Mouse (Mus musculus) liver, embryonic 14.5 days (tissue): ENCODE results near the gene Crocc. TPM values are rescaled to one million over a fixed set of nuclear protein-coding genes. Genes with fewer than 3 reads are reported as not detected.

Source experiments
- ATAC-seq: fragments of 200-750 bp; cut with Nextera tagmentation; 2 replicates; pipeline ENCODE4 v1.8.0; 2017; ENCODE audit warnings: moderate number of reproducible peaks, mild to moderate bottlenecking, moderate library complexity; ENCODE audit not compliant: insufficient read depth
- DNase-seq, 3 experiments: peaks; one replicate each; pipeline ENCODE4 v3.0.0-alpha.2; 2012 to 2013; ENCODE audit warnings: low read depth in 3 of 3, low spot score in 3 of 3
- H3K27ac ChIP-seq: fragments of 300-500 bp; sonication (generic); 2 replicates; pipeline ENCODE4 v1.5.1; 2014; ENCODE audit warnings: moderate library complexity, mild to moderate bottlenecking, control low read depth, inconsistent platforms
- H3K27me3 ChIP-seq: fragments of 300-500 bp; sonication (generic); 2 replicates; pipeline ENCODE4 v1.6.1; 2014; ENCODE audit warnings: mild to moderate bottlenecking, low read length, moderate library complexity; ENCODE audit not compliant: control insufficient read depth, insufficient read depth
- H3K36me3 ChIP-seq: fragments of 300-500 bp; sonication (generic); replicated peaks from 2 replicates; pipeline ENCODE4 v1.6.1; 2014; ENCODE audit warnings: low read depth; ENCODE audit not compliant: control insufficient read depth, insufficient read depth
- H3K4me1 ChIP-seq, 2 experiments: fragments of 200-500 bp in 1 of 2; fragments of 300-500 bp in 1 of 2; sonication (generic) in 1 of 2; replicated peaks; 2 replicates each; pipeline ENCODE4 v1.6.1; 2012 to 2014; ENCODE audit warnings: antibody characterized with exemption in 1 of 2, inconsistent platforms in 1 of 2, low read length in 1 of 2; ENCODE audit not compliant: control insufficient read depth in 2 of 2, insufficient read depth in 2 of 2
- H3K4me2 ChIP-seq: fragments of 300-500 bp; sonication (generic); 2 replicates; pipeline ENCODE4 v1.6.1; 2014; ENCODE audit warnings: low read depth, mild to moderate bottlenecking, control low read depth, moderate library complexity
- H3K4me3 ChIP-seq, 2 experiments: fragments of 200-500 bp in 1 of 2; fragments of 300-500 bp in 1 of 2; sonication (generic) in 1 of 2; 2 replicates each; pipeline ENCODE4 v1.5.1; 2012 to 2014; ENCODE audit warnings: low read depth in 2 of 2, low read length in 2 of 2, mild to moderate bottlenecking in 2 of 2, control low read depth in 1 of 2, inconsistent platforms in 1 of 2, moderate library complexity in 1 of 2; ENCODE audit not compliant: insufficient read depth in 1 of 2
- H3K9ac ChIP-seq: fragments of 300-500 bp; sonication (generic); replicated peaks from 2 replicates; pipeline ENCODE4 v1.6.1; 2014; ENCODE audit warnings: mild to moderate bottlenecking, control low read depth, moderate library complexity
- H3K9me3 ChIP-seq: fragments of 300-500 bp; sonication (generic); 2 replicates; pipeline ENCODE4 v1.6.1; 2016; ENCODE audit warnings: low read length, mixed read lengths; ENCODE audit not compliant: control insufficient read depth
- CTCF ChIP-seq: IDR thresholded peaks from 2 replicates; pipeline ENCODE4 v1.5.1; 2016; ENCODE audit warnings: antibody characterized with exemption, low read depth, control low read depth
- EP300 ChIP-seq: IDR thresholded peaks from 2 replicates; pipeline ENCODE4 v1.6.1; 2016; ENCODE audit warnings: antibody characterized with exemption, low read depth
- whole genome bisulfite sequencing: fragments of 180-500 bp; shearing (Covaris S2); extraction: QIAGEN DNeasy Blood & Tissue Kit; methylation state at CpG from one replicate; pipeline ENCODE4 v1.1.7; 2014; ENCODE audit not compliant: insufficient replicate concordance; 5-methylcytosine and 5-hydroxymethylcytosine counted together
- polyA plus RNA-seq, 2 experiments: library from polyadenylated mRNA; depleted of rRNA in 1 of 2; stranded (reverse) in 1 of 2; unstranded in 1 of 2; fragments of >200 nt; fragmentation: Nextera tagmentation in 1 of 2; extraction: Ambion mirVana in 1 of 2; gene quantifications; 2 replicates each; pipeline versions ENCODE4 v1.2.1 to v1.2.3; 2012 to 2014

The Crocc gene
- polyA plus RNA-seq, 2 experiments = 0.53 to 1.7 TPM

DNA sequence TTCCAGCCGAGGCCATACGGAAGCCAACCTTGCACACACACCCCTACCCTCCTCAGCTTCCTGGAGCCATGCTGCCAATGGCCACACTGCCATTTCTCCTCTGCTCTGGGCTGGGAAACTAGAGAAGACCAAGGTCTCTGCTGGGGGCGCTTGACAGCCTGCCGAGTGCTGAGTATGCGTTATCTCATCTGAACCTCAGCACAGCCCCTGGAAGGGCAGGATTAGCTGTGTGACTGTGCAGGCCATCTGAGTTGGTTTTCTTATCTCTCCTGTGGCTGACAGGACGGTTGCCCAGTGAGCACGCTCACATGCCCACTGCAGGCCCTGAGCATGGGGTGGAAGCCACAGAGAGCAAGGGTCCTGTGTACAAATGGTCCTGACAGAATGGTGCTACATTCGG, 8.3 kb upstream of the Crocc start:
- peak; percentile 87 for TF ChIP-seq EP300
- no peak for TF ChIP-seq CTCF
- H3K36me3 ChIP-seq = peaks cover 73% of the 10 kb centered on the region
- H3K4me1 ChIP-seq = peaks cover 11 to 27% of the 10 kb centered on the region in 2 experiments
- DNase-seq (peak in 1 of 3 experiments; percentile 38), ATAC-seq (peak; percentile 81)
- H3K27me3 ChIP-seq = no peaks in the 10 kb centered on the region
- 16% methylated on average over 8 of the region's 8 CpGs for WGBS
- no peaks in the 10 kb centered on the region for H3K9me3 ChIP-seq
- no peak overlapping the region for H3K4me3 ChIP-seq
- no peak overlapping the region for H3K9ac ChIP-seq
- peak overlapping the region; percentile 41 for H3K27ac ChIP-seq
- peak overlapping the region; percentile 25 for H3K4me2 ChIP-seq

- Histone ChIP-seq H3K9ac (no peak overlapping the region), H3K4me1 (peaks cover 9 to 18% of the 10 kb centered on the region in 2 experiments), H3K36me3 (peaks cover 62% of the 10 kb centered on the region), H3K9me3 (no peaks in the 10 kb centered on the region), H3K4me3 (no peak overlapping the region), H3K27me3 (no peaks in the 10 kb centered on the region), H3K27ac (no peak overlapping the region), H3K4me2 (no peak overlapping the region)
- TF ChIP-seq CTCF (no peak), EP300 (no peak)
- no peak for DNase-seq
- 80% methylated on average over 9 of the region's 9 CpGs for WGBS
- no peak for ATAC-seq
Measured at GRCm38 (mm10) chr4:141067516-141068046, 7.2 kb upstream of the Crocc start.

- peaks cover 9 to 18% of the 10 kb centered on the region in 2 experiments for H3K4me1 ChIP-seq
- no peak overlapping the region for H3K9ac ChIP-seq
- H3K4me2 ChIP-seq = no peak overlapping the region
- DNase-seq (no peak), ATAC-seq (no peak)
- TF ChIP-seq EP300 = no peak
- no peak for TF ChIP-seq CTCF
- H3K9me3 ChIP-seq = no peaks in the 10 kb centered on the region
- H3K4me3 ChIP-seq = no peak overlapping the region
- peaks cover 55% of the 10 kb centered on the region for H3K36me3 ChIP-seq
- 86% methylated on average over 12 of the region's 12 CpGs for WGBS
- H3K27me3 ChIP-seq = no peaks in the 10 kb centered on the region
- no peak overlapping the region for H3K27ac ChIP-seq
Measured at GRCm38 (mm10) chr4:141066709-141067515, 6.6 kb upstream of the Crocc start.

GRCm38 (mm10) chr4:141065123-141065522, 4.8 kb upstream of the Crocc start:
- Histone ChIP-seq H3K27ac (no peak overlapping the region), H3K4me3 (no peak overlapping the region), H3K4me2 (no peak overlapping the region), H3K9ac (no peak overlapping the region), H3K36me3 (peaks cover 41% of the 10 kb centered on the region), H3K27me3 (no peaks in the 10 kb centered on the region), H3K4me1 (peaks cover 16 to 20% of the 10 kb centered on the region in 2 experiments), H3K9me3 (no peaks in the 10 kb centered on the region)
- ATAC-seq (no peak), DNase-seq (peak in 2 of 3 experiments; percentile 42 to 74)
- 7% methylated on average over 8 of the region's 8 CpGs for WGBS
- TF ChIP-seq EP300 = no peak
- peak; percentile 99 for TF ChIP-seq CTCF

DNA sequence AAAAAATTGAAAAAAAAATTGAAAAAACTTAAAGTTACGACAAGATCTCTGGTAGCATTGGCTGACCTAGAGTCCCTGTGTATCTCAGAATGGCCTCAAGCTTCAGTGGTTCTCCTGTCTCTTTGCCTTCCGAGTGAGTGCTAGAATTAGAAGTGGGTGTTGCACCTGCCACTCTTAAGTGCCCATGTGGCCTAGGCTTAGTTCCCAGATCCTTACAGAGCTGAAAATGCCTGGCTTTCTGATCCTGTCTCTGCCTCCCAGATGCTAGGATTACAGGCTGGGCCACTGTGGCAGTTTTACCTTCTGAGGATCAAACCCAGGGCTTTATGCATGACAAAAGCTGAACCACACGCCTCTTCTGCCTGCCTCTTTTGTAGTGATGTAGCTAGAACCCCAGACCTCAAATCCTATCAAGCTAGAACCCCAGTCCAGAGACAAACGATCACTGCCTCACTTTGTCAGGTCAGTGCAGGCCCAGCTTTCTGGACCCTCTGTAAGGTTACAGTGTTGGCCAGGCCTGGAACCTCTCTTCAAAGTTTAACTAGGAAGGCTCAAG, 3.8 kb upstream of the Crocc start:
- Histone ChIP-seq H3K4me2 (no peak overlapping the region), H3K4me1 (peaks cover 16 to 21% of the 10 kb centered on the region in 2 experiments), H3K4me3 (no peak overlapping the region), H3K9me3 (no peaks in the 10 kb centered on the region), H3K27me3 (no peaks in the 10 kb centered on the region), H3K27ac (no peak overlapping the region), H3K9ac (no peak overlapping the region), H3K36me3 (peaks cover 36% of the 10 kb centered on the region)
- 87% methylated on average over 4 of the region's 4 CpGs for WGBS
- TF ChIP-seq CTCF = no peak
- TF ChIP-seq EP300 = no peak
- ATAC-seq (no peak), DNase-seq (no peak)
